Mouse (Mus musculus): ENCODE results near the gene Cdc5l.

DNA sequence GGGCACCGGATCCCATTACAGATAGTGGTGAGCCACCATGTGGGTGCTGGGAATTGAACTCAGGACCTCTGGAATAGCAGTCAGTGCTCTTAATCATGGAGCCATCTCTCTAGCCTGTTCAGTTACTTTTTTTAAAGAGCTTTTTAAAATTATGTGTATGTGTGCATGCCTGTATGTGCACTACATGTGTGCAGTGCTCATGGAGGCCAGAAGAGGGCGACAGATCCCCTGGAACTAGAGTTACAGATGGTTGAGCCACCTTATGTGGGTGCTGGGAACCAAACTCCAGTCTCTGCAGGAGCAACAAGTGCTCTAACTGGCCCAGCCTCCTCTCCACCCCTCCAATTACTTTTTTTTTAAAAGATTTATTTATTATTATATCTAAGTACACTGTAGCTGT, 33.2 kb upstream of the Cdc5l start:
- TF ChIP-seq USF1 (IDR thresholded peaks at IDR 0.05; ENCODE audit: low read depth) (no peak), CTCF (IDR thresholded peaks at IDR 0.05; ENCODE audit: control insufficient read depth, insufficient read depth, insufficient read length) (no peak), CEBPB (IDR thresholded peaks at IDR 0.05; ENCODE audit: low read depth) (no peak), MYOG (IDR thresholded peaks at IDR 0.05; ENCODE audit: control insufficient read depth, extremely low read depth, insufficient read length) (no peak), MAX (IDR thresholded peaks at IDR 0.05) (no peak)
